Mouse (Mus musculus) erythroblast, embryonic 14.5 days (primary cell): ENCODE data around the gene Arfgap3.

Experiments
- GATA1 ChIP-seq: IDR thresholded peaks from 2 replicates; pipeline ENCODE4 v1.6.1; 2012; ENCODE audit warnings: low read length, inconsistent platforms, mixed read lengths
- TAL1 ChIP-seq: IDR thresholded peaks from 3 replicates; pipeline ENCODE4 v1.6.1; 2012; ENCODE audit warnings: low read length, inconsistent platforms, mixed read lengths

DNA sequence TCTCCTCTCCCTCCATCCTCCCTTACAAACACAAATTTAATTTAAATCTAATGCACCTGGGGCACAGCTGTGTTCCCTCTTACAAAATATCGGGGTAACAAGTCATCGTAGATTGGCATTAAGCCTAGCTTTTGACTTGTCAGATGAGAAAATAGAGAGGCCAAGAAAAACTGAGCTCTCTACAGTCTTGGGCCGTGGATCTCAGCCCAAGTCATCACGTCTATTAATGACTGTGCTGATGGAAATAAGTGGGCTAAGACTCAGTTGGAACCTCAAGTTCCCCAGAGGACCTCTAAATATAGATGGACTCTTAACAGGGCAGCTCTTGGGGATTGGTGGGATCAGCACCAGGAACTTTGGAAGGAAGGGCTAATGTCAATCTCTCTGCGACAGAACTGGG lies 33.1 kb upstream of the Arfgap3 start:
- no peak for TF ChIP-seq GATA1
- TF ChIP-seq TAL1, result no peak
